Mouse (Mus musculus): ENCODE data around the gene Robo4. TPM values are rescaled to one million over a fixed set of nuclear protein-coding genes. Genes with fewer than 3 reads are reported as not detected.
A peak's percentile ranks its signal among the peaks of the same experiment; 100 is the strongest.

Robo4 gene
- total RNA-seq, 2 experiments from 2014 or later: 5.4 to 7.0 TPM

- no peak for DNase-seq
These were observed 53.3 kb downstream of the Robo4 start for GRCm38 (mm10) chr9:37454991-37455390.

DNA sequence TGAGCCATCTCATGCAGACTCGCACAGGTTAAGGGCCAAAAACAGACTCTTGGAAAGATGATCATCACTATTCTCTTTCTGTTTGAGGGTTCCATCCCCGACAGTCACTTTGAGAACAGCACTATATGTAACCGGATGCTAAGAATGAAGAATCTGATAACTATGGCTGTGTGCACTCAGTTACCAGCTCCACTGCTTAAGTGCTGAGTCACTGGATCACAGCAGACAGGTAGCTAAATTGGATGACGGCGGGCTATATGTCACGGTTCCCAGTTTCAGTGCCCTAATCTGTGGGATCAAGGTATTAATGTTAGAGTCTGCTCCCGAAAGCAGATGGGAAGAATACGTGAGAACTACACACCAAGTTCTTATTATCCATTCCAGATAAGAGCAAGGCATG, 54.2 kb downstream of the Robo4 start:
- no peak for DNase-seq

- peak; percentile 62 to 74 for DNase-seq
These were observed 54.8 kb downstream of the Robo4 start for GRCm38 (mm10) chr9:37456481-37456910.

- DNase-seq: no peak
These were observed 55.5 kb downstream of the Robo4 start for GRCm38 (mm10) chr9:37457151-37457550.

DNA sequence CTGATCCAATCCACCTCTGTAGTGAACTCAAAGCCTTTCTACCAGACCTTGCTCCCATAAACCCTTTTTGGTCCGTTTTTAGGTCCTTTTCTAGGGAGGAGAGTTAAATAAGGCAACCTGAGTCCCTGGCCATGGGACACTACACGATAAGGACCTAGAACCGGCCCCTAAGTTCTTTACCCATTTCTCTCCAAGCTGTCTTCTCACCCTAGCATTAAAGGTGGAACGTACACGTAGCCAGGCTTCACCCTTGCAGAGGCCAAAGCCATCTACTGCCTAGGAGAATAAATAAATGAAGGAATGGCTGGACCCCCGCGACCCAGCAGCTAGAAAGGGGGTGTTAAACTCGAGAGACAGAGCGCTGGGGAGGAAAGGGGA, 58.0 kb downstream of the Robo4 start:
- no peak for DNase-seq

GRCm38 (mm10) chr9:37460043-37460960, 58.6 kb downstream of the Robo4 start:
- peak; percentile 35 to 41 for DNase-seq

GRCm38 (mm10) chr9:37460961-37461340, 59.3 kb downstream of the Robo4 start:
- DNase-seq: no peak

DNA sequence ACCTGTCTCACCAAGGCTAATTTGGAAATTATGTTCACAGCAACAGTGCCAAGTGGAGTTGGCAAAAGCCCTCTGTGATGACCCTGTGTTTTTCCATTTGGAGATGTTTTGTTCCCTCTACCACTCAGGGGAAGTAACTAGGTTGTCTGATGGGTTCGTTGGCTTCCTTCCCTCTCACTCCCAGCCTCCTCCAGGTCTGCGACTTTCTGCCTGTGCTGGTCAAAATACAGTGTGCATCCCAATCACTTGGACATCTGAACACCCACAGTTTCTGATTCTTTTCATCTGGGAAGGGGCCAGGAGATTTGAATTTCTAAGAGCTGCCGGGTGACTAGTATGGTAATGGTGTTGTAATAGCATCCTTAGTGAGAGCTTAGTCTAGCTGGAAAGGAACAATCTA, 59.9 kb downstream of the Robo4 start:
- DNase-seq: no peak

GRCm38 (mm10) chr9:37462764-37463163, 61.1 kb downstream of the Robo4 start:
- DNase-seq: peak in 1 of 2 experiments; percentile 39

Other genes starting within 250 kb of the Robo4 start
- 1 to 10 TPM; 8.4 to 8.8 TPM for gene Tmem218, start 193.7 kb upstream of the Robo4 start, total RNA-seq (2021)
- 1 to 10 TPM; 1.4 to 1.8 TPM for gene Slc37a2, start 146.2 kb upstream of the Robo4 start, total RNA-seq (2021)
- 1 to 10 TPM; 1.9 to 2.2 TPM for gene Ccdc15, start 53.5 kb upstream of the Robo4 start, total RNA-seq (2021)
- gene Hepacam, start 34.5 kb upstream of the Robo4 start, total RNA-seq (2021): 10 to 100 TPM; 66.3 to 66.9 TPM
- gene Robo3, start 31.3 kb downstream of the Robo4 start, total RNA-seq (2021): 10 to 100 TPM; 13.9 to 14.3 TPM
- gene Msantd2, start 87.4 kb downstream of the Robo4 start, total RNA-seq (2021): 10 to 100 TPM; 21.9 to 27.5 TPM
- gene Esam, start 126.2 kb downstream of the Robo4 start, total RNA-seq (2021): 10 to 100 TPM; 17.7 to 22.6 TPM
- 1 to 10 TPM; 2.7 to 4.7 TPM for gene Vsig2, start 137.4 kb downstream of the Robo4 start, total RNA-seq (2021)
- gene Nrgn, start 151.0 kb downstream of the Robo4 start, total RNA-seq (2021): 1,000 to 10,000 TPM; 1,507 to 1,630 TPM
- gene Siae, start 153.8 kb downstream of the Robo4 start, total RNA-seq (2021): 10 to 100 TPM; 13.0 to 13.3 TPM
- 1 to 10 TPM; 1.5 to 2.4 TPM for gene Spa17, start 211.8 kb downstream of the Robo4 start, total RNA-seq (2021)

Data from layer of hippocampus, postnatal 36 days (tissue).